Mouse (Mus musculus) macrophage (primary cell): ENCODE measurements around the gene Acer2. TPM values are rescaled to one million over a fixed set of nuclear protein-coding genes. Genes with fewer than 3 reads are reported as not detected.

Source experiments
- H3K27ac ChIP-seq: fragments of 350-480 bp; formaldehyde crosslinking; 2 replicates; pipeline ENCODE4 v1.9.0; 2021
- H3K36me3 ChIP-seq: fragments of 350-480 bp; formaldehyde crosslinking; 2 replicates; pipeline ENCODE4 v1.9.0; 2021; ENCODE audit errors: inconsistent target
- H3K4me3 ChIP-seq: fragments of 350-480 bp; formaldehyde crosslinking; 2 replicates; pipeline ENCODE4 v1.9.0; 2021; ENCODE audit errors: inconsistent target
- H3K79me2 ChIP-seq: fragments of 350-480 bp; formaldehyde crosslinking; 2 replicates; pipeline ENCODE4 v1.9.0; 2021; ENCODE audit errors: inconsistent target
- WGBS: methylation state at CpG from one replicate; pipeline ENCODE4 v1.1.7; 2026; ENCODE audit warnings: inconsistent platforms; ENCODE audit not compliant: missing documents; 5-methylcytosine and 5-hydroxymethylcytosine counted together
- polyA plus RNA-seq: library from polyadenylated mRNA; stranded (reverse); fragments of 250-400 nt; gene quantifications from 3 replicates; pipeline ENCODE4 v1.2.4, GENCODE M21; 2018; ENCODE audit warnings: inconsistent platforms

Acer2 gene
- polyA plus RNA-seq, 1 experiment from 2014 or later = 1.2 TPM

DNA sequence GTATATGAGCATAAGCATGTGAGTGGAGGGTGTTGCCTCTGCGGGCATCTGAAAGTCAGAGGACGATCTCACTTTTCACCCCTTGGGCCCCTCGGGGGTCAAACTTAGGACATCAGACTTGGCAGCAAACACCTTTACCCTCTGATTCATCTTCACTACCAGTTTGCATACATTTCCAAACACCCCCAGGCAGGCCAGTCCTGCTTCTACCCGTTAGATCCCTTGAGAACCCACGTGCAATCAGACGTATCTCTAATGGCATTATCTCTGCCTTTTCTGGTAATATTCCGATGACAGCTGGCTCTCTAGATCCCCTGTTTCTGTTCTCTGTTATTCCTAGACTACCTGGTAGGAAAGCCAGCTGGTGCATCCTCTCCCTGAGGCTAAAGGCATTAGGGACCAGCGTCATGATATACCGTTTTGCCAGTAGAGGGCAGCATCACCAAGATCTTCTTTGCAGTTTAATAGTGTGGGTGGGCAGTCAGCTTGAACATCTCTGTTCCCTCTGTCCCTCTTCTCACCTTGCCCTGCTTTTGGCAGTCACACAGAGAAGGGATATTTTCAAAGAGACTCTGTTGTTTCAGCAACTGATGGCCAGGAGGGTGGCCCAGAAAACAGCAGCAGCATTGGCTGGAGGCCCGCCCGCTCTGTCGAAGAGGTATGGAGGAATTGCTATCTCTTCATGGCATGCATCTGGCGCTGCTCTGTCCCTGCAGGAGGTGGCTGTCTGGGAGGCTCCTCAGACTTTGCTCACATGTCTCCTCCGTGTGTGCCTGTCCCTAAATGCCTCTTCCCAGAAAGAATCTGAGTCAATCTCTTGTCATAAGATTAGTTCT lies 83.6 kb downstream of the Acer2 start:
- Histone ChIP-seq H3K27ac (no peak overlapping the region), H3K79me2 (no peaks in the 10 kb centered on the region), H3K36me3 (no peaks in the 10 kb centered on the region), H3K4me3 (no peak overlapping the region)
- 55% methylated on average over 14 of the region's 14 CpGs for WGBS

DNA sequence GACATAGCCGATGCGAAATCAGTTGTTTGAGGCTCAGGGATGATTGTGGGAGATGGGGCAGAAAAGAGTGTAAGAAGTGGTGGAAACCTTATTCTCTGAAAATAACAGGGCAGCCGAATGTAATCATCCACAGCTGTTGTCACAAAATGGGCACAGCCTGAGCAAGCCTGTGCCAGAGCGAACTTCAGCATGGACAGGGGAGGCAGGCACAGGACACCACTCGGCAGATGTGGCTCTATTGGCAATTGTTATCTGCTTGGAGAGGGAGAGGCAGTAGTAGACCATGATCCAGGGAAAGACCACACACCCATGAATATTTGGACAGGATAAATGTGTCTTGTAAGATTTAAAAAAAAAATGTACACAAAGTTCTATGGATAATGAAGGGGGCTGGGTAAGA lies 103.1 kb downstream of the Acer2 start:
- Histone ChIP-seq H3K79me2 (no peaks in the 10 kb centered on the region), H3K36me3 (no peaks in the 10 kb centered on the region), H3K27ac (no peak overlapping the region), H3K4me3 (no peak overlapping the region)
- WGBS = 93% methylated on average over 5 of the region's 5 CpGs

Other genes starting within 250 kb of the Acer2 start
- 864 to 2,248 TPM (median 2,111 TPM) in 3 replicates for gene Plin2, start 204.3 kb upstream of the Acer2 start, polyA plus RNA-seq
- 50.7 to 67.8 TPM (median 60.9 TPM) in 3 replicates for gene Dennd4c, start 125.8 kb upstream of the Acer2 start, polyA plus RNA-seq
- 672 to 1,126 TPM (median 971 TPM) in 3 replicates for gene Rps6, start 17.0 kb upstream of the Acer2 start, polyA plus RNA-seq